Mouse (Mus musculus): ENCODE measurements around the gene Hfe2.

GRCm38 (mm10) chr3:96558668-96559196, 33.8 kb downstream of the Hfe2 start:
- TF ChIP-seq CTCF (IDR thresholded peaks at IDR 0.05; ENCODE audit: insufficient read depth, low read depth, low read length) = no peak
- TF ChIP-seq POLR2A (IDR thresholded peaks at IDR 0.05; ENCODE audit: insufficient read depth, low read depth, low read length) = no peak
